Mouse (Mus musculus): Measurements from ENCODE around the gene Arglu1. TPM values are rescaled to one million over a fixed set of nuclear protein-coding genes. Genes with fewer than 3 reads are reported as not detected.

Gene Arglu1
- polyA plus RNA-seq, 1 experiment, result 69.4 TPM

DNA sequence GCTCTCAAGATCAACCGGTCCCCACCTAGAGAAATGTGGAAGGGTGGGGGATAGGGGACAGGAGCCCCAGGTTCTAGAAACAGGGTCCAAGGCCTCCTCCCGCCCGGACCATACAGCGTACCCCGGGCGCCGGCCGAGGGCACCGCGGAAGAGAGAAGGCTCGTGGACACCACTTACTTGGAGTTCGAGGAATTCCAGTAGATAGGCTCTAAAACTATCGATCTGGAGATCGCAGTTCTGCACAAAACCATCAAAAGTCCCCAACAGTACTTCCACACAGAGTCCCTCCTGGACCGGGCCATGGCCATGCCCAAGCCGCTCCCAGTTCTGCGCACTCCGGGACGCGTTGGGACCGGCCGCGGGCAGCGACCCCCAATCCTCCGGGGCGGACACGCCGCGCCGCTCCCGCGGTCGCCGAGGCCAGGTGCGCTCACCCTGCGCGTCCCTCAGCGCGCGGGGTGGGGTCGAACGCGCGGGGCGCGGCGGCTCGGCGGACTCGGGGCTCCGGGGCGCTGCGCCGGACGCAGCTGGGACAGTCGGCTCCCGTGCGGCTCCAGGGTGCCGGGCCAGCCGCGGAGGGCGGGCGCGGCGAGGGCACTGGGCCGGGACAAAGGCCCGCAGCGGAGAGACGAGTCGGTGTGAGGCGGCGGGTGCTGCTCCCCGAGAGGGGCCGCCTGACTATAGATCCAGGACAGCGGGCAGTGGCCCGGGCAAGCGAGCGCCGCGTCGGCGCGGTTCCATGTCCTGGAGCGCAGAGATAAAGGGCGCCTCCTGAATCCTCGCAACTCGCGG, 29.8 kb downstream of the Arglu1 start:
- Histone ChIP-seq H3K27ac (ENCODE audit: control insufficient read depth, insufficient read depth, low read length) (no peak overlapping the region), H3K27me3 (ENCODE audit: control insufficient read depth, insufficient read depth, low read length) (peaks cover 17% of the 10 kb centered on the region), H3K4me3 (ENCODE audit: control insufficient read depth, insufficient read depth, low read length) (peak overlapping the region; percentile 58), H3K4me1 (replicated peaks; ENCODE audit: control insufficient read depth, insufficient read depth, low read length) (peaks cover 11% of the 10 kb centered on the region), H3K36me3 (ENCODE audit: control insufficient read depth, insufficient read depth, low read length) (no peaks in the 10 kb centered on the region)
- TF ChIP-seq POLR2A (IDR thresholded peaks at IDR 0.05; ENCODE audit: control insufficient read depth, extremely low read depth, insufficient read depth, low read length, poor library complexity) (no peak), CTCF (IDR thresholded peaks at IDR 0.05; ENCODE audit: borderline replicate concordance, control insufficient read depth, extremely low read depth, insufficient read depth, low read length, poor library complexity) (no peak)
- 1% methylated on average over 88 of the region's 88 CpGs for WGBS
- peak; percentile 34 for DNase-seq

GRCm38 (mm10) chr8:8659503-8660306, 30.6 kb downstream of the Arglu1 start:
- H3K36me3 ChIP-seq (ENCODE audit: control insufficient read depth, insufficient read depth, low read length), result no peaks in the 10 kb centered on the region
- H3K4me1 ChIP-seq (replicated peaks; ENCODE audit: control insufficient read depth, insufficient read depth, low read length), result peaks cover 11% of the 10 kb centered on the region
- TF ChIP-seq POLR2A (IDR thresholded peaks at IDR 0.05; ENCODE audit: control insufficient read depth, extremely low read depth, insufficient read depth, low read length, poor library complexity), result no peak
- no peak for TF ChIP-seq CTCF (IDR thresholded peaks at IDR 0.05; ENCODE audit: borderline replicate concordance, control insufficient read depth, extremely low read depth, insufficient read depth, low read length, poor library complexity)
- H3K27me3 ChIP-seq (ENCODE audit: control insufficient read depth, insufficient read depth, low read length), result peaks cover 17% of the 10 kb centered on the region
- 4% methylated on average over 53 of the region's 53 CpGs for WGBS
- peak overlapping the region; percentile 58 for H3K4me3 ChIP-seq (ENCODE audit: control insufficient read depth, insufficient read depth, low read length)
- no peak overlapping the region for H3K27ac ChIP-seq (ENCODE audit: control insufficient read depth, insufficient read depth, low read length)
- DNase-seq, result peak; percentile 17

DNA sequence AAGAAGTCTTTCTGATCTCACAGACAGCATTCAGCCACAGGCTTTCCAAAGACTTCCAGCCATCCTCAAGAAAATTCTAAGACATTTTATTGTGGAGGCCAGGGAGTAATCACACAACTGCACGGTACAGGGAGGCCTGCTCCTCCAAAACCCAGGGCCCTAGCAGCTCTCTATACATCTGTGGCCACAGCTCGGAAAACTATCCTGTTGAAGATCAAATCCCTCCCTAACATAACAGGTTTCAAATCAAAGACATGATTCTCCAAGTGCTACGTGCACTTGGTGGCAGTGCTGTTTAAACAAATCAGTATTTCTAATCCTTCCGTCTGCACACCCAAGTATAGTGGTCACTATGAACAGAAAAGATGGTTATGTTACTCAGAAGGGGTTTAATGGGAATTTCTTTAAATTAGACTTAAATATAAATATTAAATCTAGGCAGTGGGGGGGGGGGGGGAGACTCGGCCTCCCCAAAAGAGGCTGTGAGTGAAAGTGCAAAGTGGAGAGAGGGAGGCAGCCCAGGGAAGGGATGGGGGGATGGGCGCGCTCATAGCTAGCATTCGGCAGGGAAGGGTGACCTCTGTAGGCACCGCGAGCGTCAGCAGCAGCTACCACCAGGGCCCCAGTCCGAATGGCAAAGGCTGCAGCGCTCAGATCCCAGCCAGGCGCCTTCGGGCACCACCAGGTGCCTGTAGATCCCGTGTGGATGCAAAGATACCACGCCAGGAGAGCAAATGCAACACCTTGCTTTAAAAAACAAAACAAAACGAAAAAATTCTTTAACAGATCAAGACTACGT, 31.7 kb downstream of the Arglu1 start:
- TF ChIP-seq POLR2A (IDR thresholded peaks at IDR 0.05; ENCODE audit: control insufficient read depth, extremely low read depth, insufficient read depth, low read length, poor library complexity) (no peak), CTCF (IDR thresholded peaks at IDR 0.05; ENCODE audit: borderline replicate concordance, control insufficient read depth, extremely low read depth, insufficient read depth, low read length, poor library complexity) (no peak)
- Histone ChIP-seq H3K27ac (ENCODE audit: control insufficient read depth, insufficient read depth, low read length) (no peak overlapping the region), H3K4me3 (ENCODE audit: control insufficient read depth, insufficient read depth, low read length) (0 out of 2 replicates have a peak overlapping the region, but pooled peaks have one; percentile 6), H3K4me1 (replicated peaks; ENCODE audit: control insufficient read depth, insufficient read depth, low read length) (peaks cover 11% of the 10 kb centered on the region), H3K27me3 (ENCODE audit: control insufficient read depth, insufficient read depth, low read length) (peaks cover 17% of the 10 kb centered on the region), H3K36me3 (ENCODE audit: control insufficient read depth, insufficient read depth, low read length) (no peaks in the 10 kb centered on the region)
- peak; percentile 37 for DNase-seq
- WGBS, result 20% methylated on average over 19 of the region's 19 CpGs

DNA sequence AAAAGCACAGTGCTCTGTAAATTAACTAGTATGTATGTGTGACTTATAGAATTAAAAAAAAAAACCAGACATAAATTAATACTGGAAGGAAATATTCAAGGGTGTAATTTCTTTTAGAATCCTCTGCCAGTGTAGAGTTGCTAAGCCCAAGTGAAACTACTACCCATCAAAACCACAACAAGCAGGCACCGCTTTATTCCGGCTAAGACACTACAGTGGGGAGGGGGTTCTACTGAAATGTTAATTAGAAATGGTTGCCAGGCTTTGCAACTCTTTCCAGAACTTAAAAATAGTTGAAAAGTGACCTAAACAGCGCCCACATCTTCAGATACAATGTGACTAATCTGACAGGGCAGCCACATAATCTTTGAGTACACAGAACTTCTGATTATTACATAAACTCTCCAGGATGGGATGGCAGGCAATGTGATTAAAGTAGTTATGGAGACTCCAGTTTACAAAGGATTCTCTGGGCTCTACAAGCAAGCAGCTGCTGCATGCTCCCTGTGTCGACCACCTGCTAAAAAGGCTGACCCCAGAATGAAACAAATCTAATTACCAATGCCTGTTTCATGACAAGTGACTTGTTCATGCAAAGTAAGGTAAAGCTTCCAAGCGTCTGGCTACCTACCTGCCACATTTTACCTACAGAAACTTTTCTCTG, 32.5 kb downstream of the Arglu1 start:
- no peak overlapping the region for H3K27ac ChIP-seq (ENCODE audit: control insufficient read depth, insufficient read depth, low read length)
- no peak for DNase-seq
- H3K36me3 ChIP-seq (ENCODE audit: control insufficient read depth, insufficient read depth, low read length), result no peaks in the 10 kb centered on the region
- peaks cover 17% of the 10 kb centered on the region for H3K27me3 ChIP-seq (ENCODE audit: control insufficient read depth, insufficient read depth, low read length)
- 88% methylated on average over 5 of the region's 5 CpGs for WGBS
- peaks cover 11% of the 10 kb centered on the region for H3K4me1 ChIP-seq (replicated peaks; ENCODE audit: control insufficient read depth, insufficient read depth, low read length)
- no peak overlapping the region for H3K4me3 ChIP-seq (ENCODE audit: control insufficient read depth, insufficient read depth, low read length)
- TF ChIP-seq CTCF (IDR thresholded peaks at IDR 0.05; ENCODE audit: borderline replicate concordance, control insufficient read depth, extremely low read depth, insufficient read depth, low read length, poor library complexity) (no peak), POLR2A (IDR thresholded peaks at IDR 0.05; ENCODE audit: control insufficient read depth, extremely low read depth, insufficient read depth, low read length, poor library complexity) (no peak)

DNA sequence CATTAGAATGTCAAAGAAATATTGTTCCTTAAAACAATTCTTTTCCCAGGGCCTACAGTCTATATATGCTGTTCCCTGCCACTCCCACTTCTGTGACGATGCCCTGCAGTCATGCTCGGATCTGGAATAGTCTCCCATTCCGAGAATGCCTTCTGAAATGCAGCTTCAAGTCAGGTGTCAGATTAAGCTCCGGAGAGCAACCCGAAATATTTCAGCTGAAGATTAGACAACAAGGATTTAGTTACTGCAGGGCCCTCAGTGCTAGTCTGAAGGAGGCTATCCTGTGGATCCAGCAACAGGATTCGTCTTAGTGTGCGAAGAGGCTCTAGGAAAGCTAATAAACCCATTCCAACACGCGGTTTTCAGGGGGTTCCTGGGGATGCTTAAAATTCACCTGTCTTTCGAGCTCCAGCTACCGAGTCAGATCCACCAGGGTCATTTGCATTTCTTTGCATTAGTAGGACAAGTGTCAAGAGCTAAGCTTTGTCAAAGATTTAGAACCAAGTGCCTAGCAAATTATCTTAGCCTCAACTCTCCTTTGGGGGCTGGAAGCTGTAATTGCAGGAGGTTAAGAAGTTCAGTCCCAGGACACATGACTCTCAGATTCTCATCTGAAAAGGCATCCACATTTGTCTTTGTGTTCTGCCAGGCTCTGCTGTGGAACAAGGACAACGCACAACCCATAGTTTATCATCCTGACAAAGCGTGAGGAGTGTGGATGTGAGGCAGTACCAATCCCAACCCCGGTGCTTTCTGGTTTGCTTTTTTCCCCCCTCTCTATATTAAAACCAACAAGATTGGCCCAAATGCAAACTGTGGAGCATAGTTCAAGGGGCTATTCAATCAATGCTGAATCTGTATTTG, 33.5 kb downstream of the Arglu1 start:
- Histone ChIP-seq H3K4me3 (ENCODE audit: control insufficient read depth, insufficient read depth, low read length) (no peak overlapping the region), H3K27ac (ENCODE audit: control insufficient read depth, insufficient read depth, low read length) (no peak overlapping the region)

More for the DNA sequence above, 33.5 kb downstream of the Arglu1 start:
- DNase-seq, result no peak
- H3K4me1 ChIP-seq (replicated peaks; ENCODE audit: control insufficient read depth, insufficient read depth, low read length), result peaks cover 11% of the 10 kb centered on the region
- no peaks in the 10 kb centered on the region for H3K36me3 ChIP-seq (ENCODE audit: control insufficient read depth, insufficient read depth, low read length)
- WGBS, result 91% methylated on average over 14 of the region's 14 CpGs
- peaks cover 17% of the 10 kb centered on the region for H3K27me3 ChIP-seq (ENCODE audit: control insufficient read depth, insufficient read depth, low read length)
- no peak for TF ChIP-seq POLR2A (IDR thresholded peaks at IDR 0.05; ENCODE audit: control insufficient read depth, extremely low read depth, insufficient read depth, low read length, poor library complexity)
